Mouse (Mus musculus): Measurements from ENCODE around the gene Gm21761. TPM values are rescaled to one million over a fixed set of nuclear protein-coding genes. Genes with fewer than 3 reads are reported as not detected.
"Not testable (repeated sequence)": the region's sequence is repeated elsewhere in the genome, so short reads cannot be mapped to it uniquely, and the experiment has no call there.

Gm21761 gene
- total and polyA plus RNA-seq, 2 experiments from 2014 or later = not detected

DNA sequence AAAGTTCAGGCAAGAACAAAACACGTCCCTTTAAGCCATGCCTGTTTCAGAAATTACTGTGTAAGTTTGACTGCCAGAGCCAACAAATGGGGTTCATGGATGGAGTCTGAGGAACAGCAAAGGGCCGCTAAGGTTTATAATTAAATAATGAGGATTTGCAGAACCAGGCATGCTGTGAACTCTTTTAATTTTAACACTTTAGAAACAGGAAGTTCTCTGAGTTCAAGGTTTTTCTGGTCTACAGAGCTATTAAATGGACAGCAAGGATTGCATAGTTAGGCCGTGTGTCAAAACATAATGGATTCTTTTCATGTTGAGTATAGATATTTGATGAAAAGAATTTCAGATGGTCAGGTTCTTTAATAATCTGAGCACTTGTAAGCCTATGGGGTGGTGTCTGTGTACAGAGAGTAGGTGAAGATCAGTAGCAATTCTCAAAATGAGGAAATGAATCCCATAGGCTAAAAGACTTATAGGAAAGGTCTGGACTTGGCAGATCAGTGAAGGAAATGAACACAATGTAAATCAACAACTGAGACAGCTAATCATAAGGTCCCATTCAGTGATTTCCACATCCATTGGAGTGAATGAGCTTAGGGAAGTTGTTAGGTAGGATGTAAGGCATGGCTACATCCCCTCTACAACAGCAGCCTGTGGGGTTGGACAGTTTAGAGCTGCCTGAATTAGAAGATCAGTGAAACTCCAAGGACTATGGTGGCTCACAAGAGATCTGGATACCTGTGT lies 4.3 kb downstream of the Gm21761 start:
- H3K27ac ChIP-seq (ENCODE audit: low read depth); DNase-seq (ENCODE audit: low spot score); H3K27me3 ChIP-seq (ENCODE audit: control insufficient read depth, insufficient read depth, low read length); H3K4me2 ChIP-seq (ENCODE audit: low read depth, low read length); H3K9ac ChIP-seq (replicated peaks; ENCODE audit: low read depth, low read length); H3K4me3 ChIP-seq (ENCODE audit: low read depth, low read length); H3K4me1 ChIP-seq (ENCODE audit: control insufficient read depth, insufficient read depth); H3K9me3 ChIP-seq (replicated peaks; ENCODE audit: control insufficient read depth, low read length); H3K36me3 ChIP-seq (replicated peaks; ENCODE audit: control insufficient read depth, insufficient read depth, low read length); ATAC-seq (ENCODE audit: insufficient read depth, low read depth): not testable (repeated sequence)
- 77% methylated on average over 2 of the region's 3 CpGs for WGBS

DNA sequence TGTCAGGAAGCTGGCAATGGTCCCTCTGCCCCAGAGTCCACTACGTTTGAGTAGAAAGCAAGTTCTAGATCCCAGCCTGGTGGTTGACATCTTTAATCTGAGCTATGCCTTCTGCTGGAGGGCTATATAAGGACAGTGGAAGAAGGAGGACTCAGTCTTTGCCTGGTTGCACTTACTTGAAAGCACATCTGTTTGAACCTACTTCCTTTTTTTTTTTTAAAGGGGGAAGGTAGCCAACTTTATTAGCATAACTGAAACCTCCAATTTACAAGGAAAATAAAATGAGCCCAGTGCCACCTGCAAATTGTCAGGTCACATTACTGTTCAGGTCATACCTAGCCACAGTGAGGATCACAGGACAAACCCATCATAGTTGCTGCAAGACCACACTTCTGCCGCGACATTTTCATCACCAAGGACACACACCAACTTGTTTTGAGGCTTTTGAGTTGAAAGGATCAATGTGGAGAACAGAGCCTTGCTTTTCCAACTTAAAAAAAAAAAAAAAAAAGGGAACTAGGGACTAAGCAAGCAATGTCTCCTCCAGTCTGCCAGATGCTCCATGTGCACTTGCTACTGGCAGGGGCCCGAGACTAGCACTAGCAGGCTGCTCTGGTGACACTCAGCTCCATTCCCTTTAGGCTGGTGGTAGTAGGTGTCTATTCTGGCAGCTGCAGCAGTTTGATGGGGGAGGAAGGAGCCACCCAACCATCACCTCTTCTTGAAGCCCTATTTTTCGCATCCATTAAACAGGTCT lies 11.9 kb downstream of the Gm21761 start:
- not testable (repeated sequence) for H3K9me3 ChIP-seq (replicated peaks; ENCODE audit: control insufficient read depth, low read length); H3K9ac ChIP-seq (replicated peaks; ENCODE audit: low read depth, low read length); H3K27ac ChIP-seq (ENCODE audit: low read depth); H3K4me1 ChIP-seq (ENCODE audit: control insufficient read depth, insufficient read depth); H3K4me3 ChIP-seq (ENCODE audit: low read depth, low read length); H3K4me2 ChIP-seq (ENCODE audit: low read depth, low read length); DNase-seq (ENCODE audit: low spot score); ATAC-seq (ENCODE audit: insufficient read depth, low read depth); H3K27me3 ChIP-seq (ENCODE audit: control insufficient read depth, insufficient read depth, low read length); H3K36me3 ChIP-seq (replicated peaks; ENCODE audit: control insufficient read depth, insufficient read depth, low read length)
- 54% methylated on average over 4 of the region's 5 CpGs for WGBS

DNA sequence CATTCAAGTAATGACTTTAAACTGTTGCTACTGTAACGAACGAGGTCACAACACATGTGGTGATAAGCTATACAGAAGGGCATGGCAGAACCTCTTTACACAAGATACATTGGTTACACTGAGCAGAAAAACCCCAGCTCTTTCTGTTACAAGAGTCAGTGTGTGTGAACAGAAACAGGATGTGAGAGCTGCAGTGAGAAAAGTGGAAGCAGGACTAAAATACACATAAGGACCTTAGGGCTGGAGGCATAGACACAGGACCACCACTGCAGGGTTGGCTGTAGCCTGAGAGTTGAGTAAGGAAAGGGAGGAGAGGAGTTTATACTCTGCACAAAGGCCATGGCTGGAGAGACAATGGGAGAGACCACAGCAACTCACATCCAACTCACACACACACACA lies 12.6 kb downstream of the Gm21761 start:
- not testable (repeated sequence) for ATAC-seq (ENCODE audit: insufficient read depth, low read depth); H3K36me3 ChIP-seq (replicated peaks; ENCODE audit: control insufficient read depth, insufficient read depth, low read length); H3K27ac ChIP-seq (ENCODE audit: low read depth); H3K4me3 ChIP-seq (ENCODE audit: low read depth, low read length); H3K9me3 ChIP-seq (replicated peaks; ENCODE audit: control insufficient read depth, low read length); H3K4me2 ChIP-seq (ENCODE audit: low read depth, low read length); H3K9ac ChIP-seq (replicated peaks; ENCODE audit: low read depth, low read length); DNase-seq (ENCODE audit: low spot score); H3K4me1 ChIP-seq (ENCODE audit: control insufficient read depth, insufficient read depth); H3K27me3 ChIP-seq (ENCODE audit: control insufficient read depth, insufficient read depth, low read length)
- WGBS = 25% methylated on average over 2 of the region's 2 CpGs

DNA sequence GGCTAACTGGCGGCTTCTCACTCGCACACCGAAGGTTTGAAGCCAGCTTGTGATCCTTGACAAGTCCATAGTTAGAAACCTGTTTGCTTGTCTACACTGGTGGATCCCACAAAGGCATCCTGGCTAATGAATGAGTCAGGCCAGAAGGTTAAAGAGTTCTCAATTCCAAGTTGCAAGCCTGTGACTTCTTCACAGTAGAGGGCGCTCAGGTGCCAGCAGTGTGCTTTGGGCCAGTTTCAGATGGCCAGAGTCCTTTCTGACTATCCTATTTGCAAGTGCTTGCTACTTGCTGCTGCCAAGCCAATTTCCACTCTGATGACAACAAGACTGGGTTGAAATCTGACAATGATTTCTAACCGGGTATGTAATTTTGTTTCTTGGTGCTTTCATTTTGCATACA lies 30.5 kb downstream of the Gm21761 start:
- DNase-seq (ENCODE audit: low spot score); H3K4me2 ChIP-seq (ENCODE audit: low read depth, low read length); H3K4me3 ChIP-seq (ENCODE audit: low read depth, low read length); ATAC-seq (ENCODE audit: insufficient read depth, low read depth); H3K4me1 ChIP-seq (ENCODE audit: control insufficient read depth, insufficient read depth); H3K27ac ChIP-seq (ENCODE audit: low read depth); H3K9me3 ChIP-seq (replicated peaks; ENCODE audit: control insufficient read depth, low read length); H3K9ac ChIP-seq (replicated peaks; ENCODE audit: low read depth, low read length); H3K27me3 ChIP-seq (ENCODE audit: control insufficient read depth, insufficient read depth, low read length); H3K36me3 ChIP-seq (replicated peaks; ENCODE audit: control insufficient read depth, insufficient read depth, low read length): not testable (repeated sequence)
- WGBS = 44% methylated on average over 4 of the region's 5 CpGs

DNA sequence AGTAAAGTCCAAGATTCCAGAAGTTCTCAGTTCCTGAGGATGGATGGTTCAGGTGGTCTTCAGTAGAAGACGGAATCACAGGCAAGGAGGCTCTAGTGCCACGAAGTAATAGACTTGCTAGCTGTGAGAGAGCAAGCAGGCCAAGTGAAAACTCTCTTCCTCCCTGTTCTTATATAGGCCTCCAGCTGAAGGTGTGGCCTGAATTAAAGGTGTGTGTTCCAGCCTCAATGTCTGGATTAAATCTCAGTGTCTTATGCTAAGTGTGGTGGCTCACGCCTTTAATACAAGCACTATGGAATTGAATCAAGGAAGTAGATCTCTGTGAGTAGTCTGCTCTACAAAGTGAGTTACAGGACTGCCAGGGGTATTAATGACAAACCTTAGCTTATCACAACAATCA lies 34.4 kb downstream of the Gm21761 start, which contains the start of gene Tcstv1:
Tcstv1 (minus strand) TSS at position 101 of the 400 bp plus-strand sequence.
- not testable (repeated sequence) for DNase-seq (ENCODE audit: low spot score); H3K36me3 ChIP-seq (replicated peaks; ENCODE audit: control insufficient read depth, insufficient read depth, low read length); H3K27me3 ChIP-seq (ENCODE audit: control insufficient read depth, insufficient read depth, low read length); H3K4me3 ChIP-seq (ENCODE audit: low read depth, low read length); H3K27ac ChIP-seq (ENCODE audit: low read depth); H3K4me1 ChIP-seq (ENCODE audit: control insufficient read depth, insufficient read depth); ATAC-seq (ENCODE audit: insufficient read depth, low read depth); H3K4me2 ChIP-seq (ENCODE audit: low read depth, low read length); H3K9me3 ChIP-seq (replicated peaks; ENCODE audit: control insufficient read depth, low read length); H3K9ac ChIP-seq (replicated peaks; ENCODE audit: low read depth, low read length)
- 59% methylated on average over 3 of the region's 3 CpGs for WGBS

DNA sequence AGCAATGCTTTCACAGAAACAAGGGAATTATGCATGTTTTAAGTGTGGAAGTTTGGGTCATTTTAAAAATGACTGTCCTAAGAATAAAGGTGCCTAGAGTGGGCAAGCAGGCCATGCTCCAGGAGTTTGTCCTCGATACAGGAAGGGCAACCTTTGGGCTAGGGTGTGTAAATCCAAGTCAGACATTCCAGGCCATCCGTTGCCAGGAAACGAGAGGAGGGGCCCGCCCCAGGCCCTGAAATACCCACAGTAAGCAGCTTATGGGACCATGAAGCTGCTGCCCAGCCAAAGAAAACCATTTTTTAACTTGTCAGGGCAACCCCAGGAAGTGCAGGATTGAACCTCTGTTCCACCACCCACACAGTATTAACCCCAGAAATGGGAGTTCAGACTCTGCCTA lies 42.2 kb downstream of the Gm21761 start:
- not testable (repeated sequence) for H3K4me1 ChIP-seq (ENCODE audit: control insufficient read depth, insufficient read depth); DNase-seq (ENCODE audit: low spot score); H3K9ac ChIP-seq (replicated peaks; ENCODE audit: low read depth, low read length); H3K9me3 ChIP-seq (replicated peaks; ENCODE audit: control insufficient read depth, low read length); H3K36me3 ChIP-seq (replicated peaks; ENCODE audit: control insufficient read depth, insufficient read depth, low read length); ATAC-seq (ENCODE audit: insufficient read depth, low read depth); H3K27me3 ChIP-seq (ENCODE audit: control insufficient read depth, insufficient read depth, low read length); H3K27ac ChIP-seq (ENCODE audit: low read depth); H3K4me3 ChIP-seq (ENCODE audit: low read depth, low read length); H3K4me2 ChIP-seq (ENCODE audit: low read depth, low read length)
- 46% methylated on average over 4 of the region's 4 CpGs for WGBS

DNA sequence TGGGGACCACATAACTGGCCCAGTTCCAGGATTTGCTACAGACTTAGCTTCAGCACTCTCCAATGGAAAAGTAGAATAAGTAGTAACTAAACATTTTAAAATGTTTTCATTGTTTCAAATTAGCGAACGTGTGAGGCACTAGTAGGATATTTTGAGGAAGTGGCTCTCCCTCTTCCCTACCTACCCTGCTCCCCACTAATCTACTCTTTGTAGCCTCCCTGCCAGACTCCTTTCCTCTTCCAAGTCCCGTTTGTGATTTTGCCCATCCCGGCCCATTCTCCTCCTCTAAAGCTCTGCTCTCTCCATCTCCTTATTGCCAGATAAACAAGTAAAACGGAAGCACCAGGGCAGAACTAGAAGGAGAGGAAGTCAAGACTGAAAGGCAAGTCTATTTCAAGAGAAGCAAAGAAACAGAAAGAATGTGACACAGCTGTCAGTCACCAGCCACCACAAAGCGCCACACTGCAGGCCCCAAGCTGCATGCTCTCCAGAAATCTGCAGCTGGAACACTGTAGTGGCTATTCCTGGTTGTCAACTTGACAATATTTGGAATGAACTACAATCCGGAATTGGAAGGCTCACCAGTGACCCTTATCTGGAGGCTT lies 64.6 kb downstream of the Gm21761 start:
- 47% methylated on average over 5 of the region's 7 CpGs for WGBS
- DNase-seq (ENCODE audit: low spot score); ATAC-seq (ENCODE audit: insufficient read depth, low read depth): not testable (repeated sequence)

DNA sequence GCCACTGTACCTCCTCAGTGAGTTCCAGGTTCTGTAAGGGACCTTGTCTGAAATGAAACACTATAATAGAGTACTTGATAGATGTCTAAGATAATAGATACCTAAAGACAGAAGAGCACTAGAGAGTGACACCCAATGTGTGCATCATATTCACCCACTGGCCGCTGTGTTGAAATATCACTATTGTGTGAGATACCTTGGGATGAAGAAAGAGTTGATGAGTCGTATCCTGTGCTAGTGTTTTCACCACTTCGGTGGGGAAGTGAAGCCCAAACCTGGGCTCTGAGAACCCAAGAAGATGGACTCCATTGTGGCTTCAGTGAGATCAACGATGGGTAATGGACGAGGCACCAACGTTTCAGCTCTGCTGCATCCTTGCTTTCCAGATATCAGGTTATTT lies 66.7 kb downstream of the Gm21761 start:
- H3K9me3 ChIP-seq (replicated peaks; ENCODE audit: control insufficient read depth, low read length); H3K27me3 ChIP-seq (ENCODE audit: control insufficient read depth, insufficient read depth, low read length); H3K36me3 ChIP-seq (replicated peaks; ENCODE audit: control insufficient read depth, insufficient read depth, low read length); ATAC-seq (ENCODE audit: insufficient read depth, low read depth); H3K4me1 ChIP-seq (ENCODE audit: control insufficient read depth, insufficient read depth); H3K9ac ChIP-seq (replicated peaks; ENCODE audit: low read depth, low read length); H3K4me2 ChIP-seq (ENCODE audit: low read depth, low read length); H3K4me3 ChIP-seq (ENCODE audit: low read depth, low read length); DNase-seq (ENCODE audit: low spot score); H3K27ac ChIP-seq (ENCODE audit: low read depth): not testable (repeated sequence)
- no CpG with 5 or more reads among the region's 6 CpGs for WGBS

More for the DNA sequence above, 64.6 kb downstream of the Gm21761 start:
- not testable (repeated sequence) for H3K9me3 ChIP-seq (replicated peaks; ENCODE audit: control insufficient read depth, low read length); H3K27ac ChIP-seq (ENCODE audit: low read depth); H3K4me3 ChIP-seq (ENCODE audit: low read depth, low read length); H3K4me1 ChIP-seq (ENCODE audit: control insufficient read depth, insufficient read depth); H3K9ac ChIP-seq (replicated peaks; ENCODE audit: low read depth, low read length); H3K27me3 ChIP-seq (ENCODE audit: control insufficient read depth, insufficient read depth, low read length); H3K36me3 ChIP-seq (replicated peaks; ENCODE audit: control insufficient read depth, insufficient read depth, low read length); H3K4me2 ChIP-seq (ENCODE audit: low read depth, low read length)

Measured in heart, postnatal 0 days (tissue).